Comparison of ENCODE assay signal across 23 mouse cellular contexts in the genomic region with DNA sequence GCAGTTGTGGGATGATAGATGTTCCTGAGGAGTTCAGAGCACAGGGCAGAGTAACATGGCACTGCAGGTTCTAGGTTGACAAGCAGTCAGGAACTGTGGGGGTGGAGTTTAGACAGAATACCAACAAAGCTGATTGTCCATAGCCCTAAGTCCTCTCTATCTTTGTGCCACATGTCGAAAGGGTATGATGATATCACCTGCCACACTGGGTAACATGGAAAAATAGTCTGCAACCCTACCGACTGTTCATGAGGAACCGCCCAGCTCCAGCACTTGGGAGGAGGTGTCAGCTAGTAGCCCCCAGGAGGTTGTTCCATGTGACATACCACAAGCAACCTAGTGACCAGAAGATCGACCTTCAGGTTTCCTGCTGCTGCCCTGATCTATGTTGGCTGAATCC. TPM values are rescaled to one million over a fixed set of nuclear protein-coding genes. Genes with fewer than 3 reads are reported as not detected.
DNase-seq lines count a peak whose midpoint lies in the region; ATAC-seq and TF ChIP-seq lines count a peak whose summit lies in the region.
"Had no signal": no experiment of that assay in that cellular context is flagged by ENCODE, and none has a peak within 500 bp of the region (broad histone marks: within the 10 kb centered on the region; RNA-seq: fewer than 3 reads in every experiment).

No protein-coding gene starts in this region.

- H3K9me3 ChIP-seq in heart, postnatal 0 days (replicated peaks; ENCODE audit: control insufficient read depth, low read length): no peaks in the 10 kb centered on the region
- no peaks in the 10 kb centered on the region for H3K9me3 ChIP-seq in liver, embryonic 13.5 days (replicated peaks)
- H3K9me3 ChIP-seq in liver, postnatal 0 days (ENCODE audit: low read length): no peaks in the 10 kb centered on the region
- H3K9me3 ChIP-seq: G1E; heart, embryonic 10.5 days; hindbrain, embryonic 10.5 days; hindbrain, embryonic 13.5 days had no signal

- 64% methylated on average over 4 of the region's 4 CpGs for WGBS in heart, adult 2 months
- WGBS in heart, postnatal 0 days: 72% methylated on average over 4 of the region's 4 CpGs
- 39% methylated on average over 4 of the region's 4 CpGs for WGBS in liver, embryonic 13.5 days (ENCODE audit: insufficient replicate concordance)
- WGBS in liver, postnatal 0 days (ENCODE audit: insufficient replicate concordance): 59% methylated on average over 4 of the region's 4 CpGs

- H3K9ac ChIP-seq in heart, adult 2 months (ENCODE audit: low read depth, low read length): no peak overlapping the region
- H3K9ac ChIP-seq in heart, postnatal 0 days (replicated peaks; ENCODE audit: low read depth, low read length): no peak overlapping the region
- no peak overlapping the region for H3K9ac ChIP-seq in liver, embryonic 13.5 days
- no peak overlapping the region for H3K9ac ChIP-seq in liver, postnatal 0 days (replicated peaks)
- H3K9ac ChIP-seq: forebrain, postnatal 0 days; hindbrain, embryonic 13.5 days had no signal

- no peak for TF ChIP-seq CTCF in heart, adult 2 months (IDR thresholded peaks at IDR 0.05)
- TF ChIP-seq CTCF in heart, postnatal 0 days (IDR thresholded peaks at IDR 0.05; ENCODE audit: low read depth): no peak
- no peak for TF ChIP-seq CTCF in liver, postnatal 0 days (IDR thresholded peaks at IDR 0.05; ENCODE audit: low read depth)

- H3K36me3 ChIP-seq in heart, adult 2 months (ENCODE audit: control insufficient read depth, insufficient read depth, low read length): no peaks in the 10 kb centered on the region
- H3K36me3 ChIP-seq in heart, postnatal 0 days (replicated peaks; ENCODE audit: control insufficient read depth, insufficient read depth, low read length): peaks cover 23% of the 10 kb centered on the region
- peaks cover 50% of the 10 kb centered on the region for H3K36me3 ChIP-seq in liver, embryonic 13.5 days
- H3K36me3 ChIP-seq in liver, postnatal 0 days (replicated peaks; ENCODE audit: insufficient read depth, low read length): peaks cover 22% of the 10 kb centered on the region

- TF ChIP-seq EP300 in heart, adult 2 months (IDR thresholded peaks at IDR 0.05; ENCODE audit: insufficient read depth, low read depth, low read length): no peak
- TF ChIP-seq EP300 in heart, postnatal 0 days (IDR thresholded peaks at IDR 0.05; ENCODE audit: low read depth): no peak
- TF ChIP-seq EP300 in liver, postnatal 0 days (IDR thresholded peaks at IDR 0.05; ENCODE audit: low read depth): no peak

- H3K4me3 ChIP-seq in heart, adult 2 months: no peak overlapping the region
- no peak overlapping the region for H3K4me3 ChIP-seq in heart, postnatal 0 days (ENCODE audit: low read depth, low read length)
- H3K4me3 ChIP-seq in liver, embryonic 13.5 days (replicated peaks): no peak overlapping the region
- no peak overlapping the region for H3K4me3 ChIP-seq in liver, postnatal 0 days (ENCODE audit: low read depth, low read length)
- H3K4me3 ChIP-seq: heart, embryonic 10.5 days; hindbrain, embryonic 10.5 days; hindbrain, embryonic 13.5 days had no signal

- H3K4me2 ChIP-seq in heart, postnatal 0 days (ENCODE audit: low read depth, low read length): no peak overlapping the region
- H3K4me2 ChIP-seq in liver, embryonic 13.5 days: no peak overlapping the region
- no peak overlapping the region for H3K4me2 ChIP-seq in liver, postnatal 0 days (ENCODE audit: low read depth, low read length)
- H3K4me2 ChIP-seq: hindbrain, embryonic 13.5 days had no signal

- 0 out of 2 replicates have a peak, but pooled peaks have one; percentile 16 for TF ChIP-seq POLR2A in heart, adult 2 months (IDR thresholded peaks at IDR 0.05; ENCODE audit: insufficient read depth, low read depth, low read length)

- intact Hi-C loops in heart, adult 2 months (cut with DNase I): no loop called here
- intact Hi-C loops in heart, postnatal 10 days (cut with DNase I): no loop called here

- ATAC-seq in heart, postnatal 0 days (ENCODE audit: insufficient read depth, low read depth): no peak
- peak; percentile 18; the same call in 1 of the 2 replicates for ATAC-seq in liver, embryonic 13.5 days (ENCODE audit: low read depth)
- no peak; the same call in 1 of the 2 replicates for ATAC-seq in liver, postnatal 0 days
- peak; percentile 62 for ATAC-seq in megakaryocyte progenitor cell, adult 5-6 weeks (replicated peaks; ENCODE audit: poor library complexity)
- ATAC-seq: forebrain, embryonic 14.5 days; forebrain, postnatal 0 days; Patski had no signal

- no peaks in the 10 kb centered on the region for H3K27me3 ChIP-seq in heart, adult 2 months (ENCODE audit: control insufficient read depth, insufficient read depth, low read length)
- H3K27me3 ChIP-seq in heart, postnatal 0 days (ENCODE audit: control insufficient read depth, insufficient read depth, low read length): no peaks in the 10 kb centered on the region
- no peaks in the 10 kb centered on the region for H3K27me3 ChIP-seq in liver, embryonic 13.5 days
- H3K27me3 ChIP-seq in liver, postnatal 0 days (ENCODE audit: insufficient read depth, low read length): no peaks in the 10 kb centered on the region
- H3K27me3 ChIP-seq: CH12.LX; hindbrain, embryonic 13.5 days; Patski had no signal

- DNase-seq in heart, adult 2 months: no peak
- DNase-seq in heart, adult 11 months: no peak
- no peak for DNase-seq in heart, postnatal 0 days (ENCODE audit: low spot score)
- DNase-seq in heart, postnatal 10 days: no peak
- DNase-seq in liver, embryonic 13.5 days: no peak
- no peak for DNase-seq in liver, postnatal 0 days
- no peak for DNase-seq in kidney, postnatal 14 days
- DNase-seq: adrenal gland, postnatal 10 days; adrenal gland, postnatal 36 days; B cell, adult 2 months; cerebellum, adult 18-20 months; cerebellum, adult 9-10 months; forebrain, postnatal 0 days; gastrocnemius, postnatal 36 days; kidney, adult 18-20 months had no signal

- peak overlapping the region; percentile 76 for H3K27ac ChIP-seq in heart, adult 2 months
- H3K27ac ChIP-seq in heart, postnatal 0 days (ENCODE audit: low read depth): peak overlapping the region; percentile 95
- 0 out of 2 replicates have a peak overlapping the region, but pooled peaks have one; percentile 24 for H3K27ac ChIP-seq in liver, embryonic 13.5 days
- H3K27ac ChIP-seq in liver, postnatal 0 days (ENCODE audit: low read depth): no peak overlapping the region
- H3K27ac ChIP-seq: hindbrain, embryonic 10.5 days; hindbrain, embryonic 13.5 days had no signal

- peaks cover 27% of the 10 kb centered on the region for H3K4me1 ChIP-seq in heart, adult 2 months (ENCODE audit: control insufficient read depth, insufficient read depth, low read length)
- peaks cover 45% of the 10 kb centered on the region for H3K4me1 ChIP-seq in heart, postnatal 0 days (ENCODE audit: control insufficient read depth, insufficient read depth)
- peaks cover 66% of the 10 kb centered on the region for H3K4me1 ChIP-seq in liver, embryonic 13.5 days (replicated peaks)
- H3K4me1 ChIP-seq in liver, postnatal 0 days (ENCODE audit: insufficient read depth): peaks cover 16% of the 10 kb centered on the region

- peaks cover 4% of the 10 kb centered on the region for H3K79me2 ChIP-seq in heart, adult 2 months (replicated peaks; ENCODE audit: control insufficient read depth, insufficient read depth, low read length)

RNA-seq across cellular contexts. Expression of a gene that starts 6.1 kb away (rescaled TPM):
- 10 to 100 TPM; 68.0 to 85.7 TPM for total RNA-seq in heart, adult 2 months (2021)
- 83.2 and 110 TPM in 2 replicates for polyA plus RNA-seq in heart, adult 2 months (2012; rRNA removed)
- 34.2 and 35.7 TPM in 2 replicates for total RNA-seq in heart, postnatal 0 days (2014; rRNA removed; ENCODE audit: low replicate concordance)
- 6.7 and 7.7 TPM in 2 replicates for polyA plus RNA-seq in heart, postnatal 0 days (2015; fragmentation: Nextera tagmentation; extraction: Ambion mirVana)
- 10 to 100 TPM; 32.8 to 34.8 TPM for total RNA-seq in heart, postnatal 10 days (2021)
- 6.1 and 6.4 TPM in 2 replicates for polyA plus RNA-seq in liver, embryonic 13.5 days (2015; fragmentation: Nextera tagmentation; extraction: Ambion mirVana)
- polyA plus RNA-seq in liver, postnatal 0 days (2015; fragmentation: Nextera tagmentation; extraction: Ambion mirVana): 5.8 and 6.0 TPM in 2 replicates
- 27.3 and 40.7 TPM in 2 replicates for total RNA-seq in megakaryocyte progenitor cell, adult 5-6 weeks (2015)
- 26.8 and 30.3 TPM in 2 replicates for total RNA-seq in megakaryocyte progenitor cell, adult 5-6 weeks (2017)

RNA-seq across cellular contexts. Expression of a gene that starts 23.5 kb away (rescaled TPM):
- total RNA-seq in heart, adult 2 months (2021): 10 to 100 TPM; 38.7 to 40.0 TPM
- 22.3 and 25.4 TPM in 2 replicates for polyA plus RNA-seq in heart, adult 2 months (2012; rRNA removed)
- total RNA-seq in heart, postnatal 0 days (2014; rRNA removed; ENCODE audit: low replicate concordance): 17.0 and 26.4 TPM in 2 replicates
- polyA plus RNA-seq in heart, postnatal 0 days (2015; fragmentation: Nextera tagmentation; extraction: Ambion mirVana): 15.8 and 16.0 TPM in 2 replicates
- 10 to 100 TPM; 45.9 to 55.4 TPM for total RNA-seq in heart, postnatal 10 days (2021)
- polyA plus RNA-seq in liver, embryonic 13.5 days (2015; fragmentation: Nextera tagmentation; extraction: Ambion mirVana): 21.4 and 31.4 TPM in 2 replicates
- 9.2 and 11.2 TPM in 2 replicates for polyA plus RNA-seq in liver, postnatal 0 days (2015; fragmentation: Nextera tagmentation; extraction: Ambion mirVana)
- 80.1 and 106 TPM in 2 replicates for total RNA-seq in megakaryocyte progenitor cell, adult 5-6 weeks (2015)
- total RNA-seq in megakaryocyte progenitor cell, adult 5-6 weeks (2017): 17.7 and 23.8 TPM in 2 replicates

RNA-seq across cellular contexts. Expression of a gene that starts 49.5 kb away (rescaled TPM):
- 1 to 10 TPM; 9.3 to 9.5 TPM for total RNA-seq in heart, adult 2 months (2021)
- 6.9 and 7.0 TPM in 2 replicates for polyA plus RNA-seq in heart, adult 2 months (2012; rRNA removed)
- total RNA-seq in heart, postnatal 0 days (2014; rRNA removed; ENCODE audit: low replicate concordance): 6.0 and 17.0 TPM in 2 replicates
- 6.2 and 6.6 TPM in 2 replicates for polyA plus RNA-seq in heart, postnatal 0 days (2015; fragmentation: Nextera tagmentation; extraction: Ambion mirVana)
- 1 to 10 TPM; 9.3 to 9.9 TPM for total RNA-seq in heart, postnatal 10 days (2021)
- 7.9 and 8.0 TPM in 2 replicates for polyA plus RNA-seq in liver, embryonic 13.5 days (2015; fragmentation: Nextera tagmentation; extraction: Ambion mirVana)
- 4.9 TPM in 2 replicates for polyA plus RNA-seq in liver, postnatal 0 days (2015; fragmentation: Nextera tagmentation; extraction: Ambion mirVana)
- 10.0 and 12.0 TPM in 2 replicates for total RNA-seq in megakaryocyte progenitor cell, adult 5-6 weeks (2015)
- total RNA-seq in megakaryocyte progenitor cell, adult 5-6 weeks (2017): 8.6 and 9.9 TPM in 2 replicates

RNA-seq across cellular contexts. Expression of a gene that starts 54.8 kb away (rescaled TPM):
- 1 to 10 TPM; 4.0 to 4.7 TPM for total RNA-seq in heart, adult 2 months (2021)
- polyA plus RNA-seq in heart, adult 2 months (2012; rRNA removed): 5.0 and 5.7 TPM in 2 replicates
- 2.7 and 10.8 TPM in 2 replicates for total RNA-seq in heart, postnatal 0 days (2014; rRNA removed; ENCODE audit: low replicate concordance)
- 5.7 and 5.9 TPM in 2 replicates for polyA plus RNA-seq in heart, postnatal 0 days (2015; fragmentation: Nextera tagmentation; extraction: Ambion mirVana)
- total RNA-seq in heart, postnatal 10 days (2021): 1 to 10 TPM; 4.6 to 5.4 TPM
- 4.2 and 5.0 TPM in 2 replicates for polyA plus RNA-seq in liver, embryonic 13.5 days (2015; fragmentation: Nextera tagmentation; extraction: Ambion mirVana)
- polyA plus RNA-seq in liver, postnatal 0 days (2015; fragmentation: Nextera tagmentation; extraction: Ambion mirVana): 2.1 and 2.2 TPM in 2 replicates
- total RNA-seq in megakaryocyte progenitor cell, adult 5-6 weeks (2015): 3.0 and 3.3 TPM in 2 replicates
- total RNA-seq in megakaryocyte progenitor cell, adult 5-6 weeks (2017): 6.3 and 6.5 TPM in 2 replicates

RNA-seq across cellular contexts. Expression of a gene that starts 54.9 kb away (rescaled TPM):
- total RNA-seq in heart, adult 2 months (2021): 10 to 100 TPM; 20.3 to 25.1 TPM
- polyA plus RNA-seq in heart, adult 2 months (2012; rRNA removed): 5.7 and 19.9 TPM in 2 replicates
- total RNA-seq in heart, postnatal 0 days (2014; rRNA removed; ENCODE audit: low replicate concordance): 0.58 TPM in 1 of 2 replicates, not detected in the other
- 2.9 and 3.2 TPM in 2 replicates for polyA plus RNA-seq in heart, postnatal 0 days (2015; fragmentation: Nextera tagmentation; extraction: Ambion mirVana)
- total RNA-seq in heart, postnatal 10 days (2021): 1 to 10 TPM; 4.3 to 4.7 TPM
- polyA plus RNA-seq in liver, embryonic 13.5 days (2015; fragmentation: Nextera tagmentation; extraction: Ambion mirVana): 0.59 and 0.93 TPM in 2 replicates
- polyA plus RNA-seq in liver, postnatal 0 days (2015; fragmentation: Nextera tagmentation; extraction: Ambion mirVana): 0.46 and 0.72 TPM in 2 replicates
- 2.2 TPM in 2 replicates for total RNA-seq in megakaryocyte progenitor cell, adult 5-6 weeks (2015)
- total RNA-seq in megakaryocyte progenitor cell, adult 5-6 weeks (2017): 2.9 TPM in 2 replicates

Comparison
In these comparisons a context has a peak if more than half of its experiments do, and no peak if none do; other contexts are left out.
1. ATAC-seq: peak in liver, embryonic 13.5 days (single experiment) and megakaryocyte progenitor cell, adult 5-6 weeks (single experiment); none in heart, postnatal 0 days (single experiment) and liver, postnatal 0 days (single experiment).